Mouse (Mus musculus): ENCODE measurements at regions not wholly inside any gene's neighbourhood (a gene's known extent, or its start where the extent isn't known, plus 50 kb on each side); places are given as distances from the start of the nearest gene placed in this dataset.

DNA sequence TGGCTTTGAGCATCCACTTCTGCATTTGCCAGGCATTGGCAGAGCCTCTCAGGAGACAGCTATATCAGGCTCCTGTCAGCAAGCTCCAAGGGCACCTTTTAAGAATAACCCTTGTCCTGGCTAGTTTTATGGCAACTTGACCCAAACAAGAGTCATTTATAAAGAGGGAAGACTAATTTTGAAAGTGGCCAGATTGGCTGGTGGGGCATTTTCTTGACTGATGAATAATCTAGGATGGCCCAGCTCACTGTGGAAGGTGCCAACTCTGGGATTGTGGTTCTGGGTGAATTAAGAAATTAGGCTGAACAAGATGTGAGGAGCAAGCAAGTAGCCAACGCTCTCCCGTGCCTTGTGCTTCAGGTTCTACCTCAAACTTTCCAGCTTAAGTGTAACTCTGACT, 937.8 kb downstream of the Gsdmc2 start:
- Histone ChIP-seq H3K27me3 (ENCODE audit: control insufficient read depth, insufficient read depth, low read length) (no peaks in the 10 kb centered on the region), H3K36me3 (ENCODE audit: control insufficient read depth, insufficient read depth, low read length) (no peaks in the 10 kb centered on the region), H3K4me2 (ENCODE audit: low read depth, low read length) (no peak overlapping the region), H3K4me3 (ENCODE audit: low read depth, low read length) (no peak overlapping the region), H3K9ac (replicated peaks; ENCODE audit: low read depth, low read length) (no peak overlapping the region), H3K9me3 (ENCODE audit: control insufficient read depth, low read length) (no peaks in the 10 kb centered on the region), H3K27ac (ENCODE audit: low read depth, low read length) (no peak overlapping the region), H3K4me1 (ENCODE audit: control insufficient read depth, insufficient read depth, low read length) (peaks cover 11% of the 10 kb centered on the region)
- 95% methylated on average over 2 of the region's 2 CpGs for WGBS
- no peak for ATAC-seq (ENCODE audit: low read depth)

DNA sequence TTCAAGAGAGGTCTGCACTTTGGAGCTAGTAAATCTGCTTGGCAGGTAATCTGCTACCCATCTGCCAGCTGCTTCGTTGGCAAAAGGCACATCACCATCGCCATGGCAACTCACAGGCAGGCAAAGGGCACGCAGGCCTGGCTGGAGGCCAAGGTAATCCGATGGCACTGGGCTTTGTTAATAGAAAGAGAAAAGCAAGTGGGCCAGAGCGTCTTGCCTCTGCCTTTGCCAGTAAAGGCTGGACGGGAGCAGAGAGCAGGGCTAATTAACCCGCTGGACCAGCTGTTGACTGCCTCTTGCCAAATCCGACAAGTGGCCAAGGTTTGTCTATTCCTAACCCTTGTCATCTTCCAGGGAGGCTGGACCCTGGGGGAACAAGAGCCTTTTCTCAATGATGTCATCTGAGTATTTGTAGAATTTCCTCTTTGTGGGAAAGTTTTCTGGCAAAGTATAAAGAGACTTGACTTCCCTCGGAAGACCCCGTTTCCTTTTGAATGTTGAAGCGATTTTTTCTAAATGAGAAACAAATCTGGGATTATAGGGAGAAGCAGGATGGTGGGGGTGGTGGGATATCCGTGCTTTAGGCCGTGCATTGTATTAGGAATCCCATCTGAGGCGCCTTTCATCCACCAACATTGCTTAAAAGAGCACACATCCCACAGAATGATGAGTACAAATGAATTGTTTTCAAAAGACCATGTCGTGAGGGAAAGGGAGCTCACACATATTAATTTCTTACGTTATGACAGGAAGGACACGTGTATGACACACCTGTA, 941.7 kb downstream of the Gsdmc2 start:
- peak; percentile 96 for ATAC-seq (ENCODE audit: low read depth)
- Histone ChIP-seq H3K4me2 (ENCODE audit: low read depth, low read length) (no peak overlapping the region), H3K9ac (replicated peaks; ENCODE audit: low read depth, low read length) (no peak overlapping the region), H3K27ac (ENCODE audit: low read depth, low read length) (peak overlapping the region; percentile 18; the same call in 1 of the 2 replicates), H3K9me3 (ENCODE audit: control insufficient read depth, low read length) (no peaks in the 10 kb centered on the region), H3K27me3 (ENCODE audit: control insufficient read depth, insufficient read depth, low read length) (no peaks in the 10 kb centered on the region), H3K36me3 (ENCODE audit: control insufficient read depth, insufficient read depth, low read length) (no peaks in the 10 kb centered on the region), H3K4me3 (ENCODE audit: low read depth, low read length) (no peak overlapping the region), H3K4me1 (ENCODE audit: control insufficient read depth, insufficient read depth, low read length) (peaks cover 11% of the 10 kb centered on the region)
- WGBS = 16% methylated on average over 17 of the region's 17 CpGs

DNA sequence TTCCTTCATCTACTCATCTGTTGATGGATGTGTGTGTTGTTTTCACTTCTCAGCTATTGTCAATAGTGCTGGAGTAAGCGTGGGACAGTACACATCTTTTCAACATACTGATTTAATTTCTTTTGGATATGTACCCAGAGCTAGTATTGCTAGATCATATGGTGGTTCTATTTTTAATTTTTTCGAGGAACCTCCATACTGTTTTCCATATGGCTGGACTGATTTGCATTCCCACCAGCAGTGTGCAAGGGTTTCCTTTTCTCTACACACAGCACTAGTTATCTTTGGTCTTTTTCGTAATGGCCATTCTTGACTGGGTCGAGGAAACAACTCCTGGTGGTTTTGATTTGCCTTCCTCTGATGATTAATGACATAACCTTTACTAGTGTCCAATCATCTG, 943.0 kb downstream of the Gsdmc2 start:
- H3K36me3 ChIP-seq (ENCODE audit: control insufficient read depth, insufficient read depth, low read length) = no peaks in the 10 kb centered on the region
- no peak overlapping the region for H3K4me3 ChIP-seq (ENCODE audit: low read depth, low read length)
- ATAC-seq (ENCODE audit: low read depth) = no peak
- H3K4me2 ChIP-seq (ENCODE audit: low read depth, low read length) = no peak overlapping the region
- no peak overlapping the region for H3K9ac ChIP-seq (replicated peaks; ENCODE audit: low read depth, low read length)
- H3K4me1 ChIP-seq (ENCODE audit: control insufficient read depth, insufficient read depth, low read length) = peaks cover 11% of the 10 kb centered on the region
- WGBS = 79% methylated on average over 4 of the region's 4 CpGs
- H3K27me3 ChIP-seq (ENCODE audit: control insufficient read depth, insufficient read depth, low read length) = no peaks in the 10 kb centered on the region
- no peaks in the 10 kb centered on the region for H3K9me3 ChIP-seq (ENCODE audit: control insufficient read depth, low read length)
- no peak overlapping the region for H3K27ac ChIP-seq (ENCODE audit: low read depth, low read length)

DNA sequence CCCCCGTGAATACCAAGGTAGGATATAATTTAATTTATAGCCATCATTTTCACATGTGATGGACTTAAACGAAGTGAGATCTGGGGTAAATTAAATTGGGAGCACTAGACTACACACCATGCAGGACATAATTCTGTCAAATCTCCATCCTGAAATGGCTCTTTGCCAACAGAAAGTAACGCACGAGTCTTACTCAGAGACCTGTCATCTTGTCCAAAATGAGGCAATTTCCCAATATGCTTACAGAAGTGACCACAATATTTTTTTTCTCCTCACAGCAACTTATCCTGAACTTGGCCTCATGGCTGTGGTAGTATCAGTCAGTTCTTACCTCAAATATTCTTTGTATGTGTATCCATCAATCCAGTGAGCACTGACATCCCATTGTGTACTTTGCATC, 955.2 kb downstream of the Gsdmc2 start:
- H3K27ac ChIP-seq (ENCODE audit: low read depth, low read length) = no peak overlapping the region
- H3K9ac ChIP-seq (replicated peaks; ENCODE audit: low read depth, low read length) = no peak overlapping the region
- H3K9me3 ChIP-seq (ENCODE audit: control insufficient read depth, low read length) = no peaks in the 10 kb centered on the region
- H3K4me3 ChIP-seq (ENCODE audit: low read depth, low read length) = no peak overlapping the region
- H3K27me3 ChIP-seq (ENCODE audit: control insufficient read depth, insufficient read depth, low read length) = no peaks in the 10 kb centered on the region
- no peaks in the 10 kb centered on the region for H3K36me3 ChIP-seq (ENCODE audit: control insufficient read depth, insufficient read depth, low read length)
- ATAC-seq (ENCODE audit: low read depth) = no peak
- H3K4me1 ChIP-seq (ENCODE audit: control insufficient read depth, insufficient read depth, low read length) = no peaks in the 10 kb centered on the region
- WGBS = 80% methylated on average over 4 of the region's 4 CpGs
- no peak overlapping the region for H3K4me2 ChIP-seq (ENCODE audit: low read depth, low read length)

DNA sequence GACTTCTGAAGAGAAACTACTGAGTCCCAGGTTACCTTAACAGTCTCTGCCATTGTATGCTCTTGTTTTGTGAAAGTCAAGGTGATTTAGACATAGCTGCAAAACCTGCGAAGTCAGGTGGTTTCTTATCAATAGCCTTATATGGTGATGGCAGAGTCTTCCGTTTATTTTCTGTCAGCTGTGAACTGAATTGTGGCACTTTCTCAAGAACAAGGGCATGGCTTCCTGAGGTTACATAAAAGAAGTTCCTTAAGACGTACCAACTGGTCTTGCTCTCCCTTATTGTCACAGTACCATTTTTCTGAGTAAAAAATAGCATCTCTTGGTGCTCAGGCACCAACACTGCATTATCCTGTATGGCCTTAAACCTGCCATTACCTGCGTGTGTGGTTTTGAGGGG, 959.6 kb downstream of the Gsdmc2 start:
- Histone ChIP-seq H3K9ac (replicated peaks; ENCODE audit: low read depth, low read length) (no peak overlapping the region), H3K4me1 (ENCODE audit: control insufficient read depth, insufficient read depth, low read length) (no peaks in the 10 kb centered on the region), H3K36me3 (ENCODE audit: control insufficient read depth, insufficient read depth, low read length) (no peaks in the 10 kb centered on the region), H3K4me3 (ENCODE audit: low read depth, low read length) (no peak overlapping the region), H3K27ac (ENCODE audit: low read depth, low read length) (no peak overlapping the region), H3K27me3 (ENCODE audit: control insufficient read depth, insufficient read depth, low read length) (no peaks in the 10 kb centered on the region), H3K4me2 (ENCODE audit: low read depth, low read length) (no peak overlapping the region), H3K9me3 (ENCODE audit: control insufficient read depth, low read length) (no peaks in the 10 kb centered on the region)
- 90% methylated on average over 4 of the region's 4 CpGs for WGBS
- no peak for ATAC-seq (ENCODE audit: low read depth)

DNA sequence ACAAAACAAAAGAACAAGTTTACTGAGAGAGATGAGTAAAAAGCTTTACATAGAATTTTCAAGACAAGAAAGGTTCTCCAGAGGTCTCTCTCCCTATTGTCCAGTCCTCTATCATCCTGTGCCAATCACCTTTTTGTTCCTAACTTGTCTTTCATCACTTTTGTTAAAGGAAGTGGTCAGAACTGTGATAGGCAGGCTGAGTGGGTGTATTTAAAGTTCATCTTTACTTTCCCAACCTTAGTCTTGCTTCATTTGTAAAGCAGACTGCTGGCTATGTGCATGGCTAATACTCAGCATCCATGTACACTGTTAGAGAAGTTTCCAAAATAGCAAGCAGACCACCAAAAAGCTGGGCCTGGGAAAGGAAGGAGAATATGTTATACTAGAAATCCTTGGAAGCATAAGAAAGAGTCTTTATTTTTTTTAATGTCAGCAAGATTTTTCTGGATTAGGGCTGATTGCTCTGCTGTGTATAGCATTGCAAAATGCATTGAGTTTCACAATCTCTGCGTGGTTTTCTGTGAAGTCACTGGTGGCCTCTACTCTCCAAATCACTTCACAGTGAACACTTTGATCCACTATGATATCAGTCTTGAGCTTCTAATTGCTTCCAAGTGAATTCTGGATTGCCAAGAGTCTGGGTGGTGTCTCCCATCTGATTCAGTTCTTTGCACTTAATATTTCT, 973.8 kb downstream of the Gsdmc2 start:
- Histone ChIP-seq H3K4me3 (ENCODE audit: low read depth, low read length) (no peak overlapping the region), H3K36me3 (ENCODE audit: control insufficient read depth, insufficient read depth, low read length) (no peaks in the 10 kb centered on the region), H3K4me2 (ENCODE audit: low read depth, low read length) (no peak overlapping the region), H3K27ac (ENCODE audit: low read depth, low read length) (no peak overlapping the region), H3K4me1 (ENCODE audit: control insufficient read depth, insufficient read depth, low read length) (no peaks in the 10 kb centered on the region), H3K9ac (replicated peaks; ENCODE audit: low read depth, low read length) (no peak overlapping the region), H3K27me3 (ENCODE audit: control insufficient read depth, insufficient read depth, low read length) (no peaks in the 10 kb centered on the region), H3K9me3 (ENCODE audit: control insufficient read depth, low read length) (no peaks in the 10 kb centered on the region)
- whole genome bisulfite sequencing = 94% methylated on average over 1 of the region's 1 CpGs
- no peak for ATAC-seq (ENCODE audit: low read depth)

DNA sequence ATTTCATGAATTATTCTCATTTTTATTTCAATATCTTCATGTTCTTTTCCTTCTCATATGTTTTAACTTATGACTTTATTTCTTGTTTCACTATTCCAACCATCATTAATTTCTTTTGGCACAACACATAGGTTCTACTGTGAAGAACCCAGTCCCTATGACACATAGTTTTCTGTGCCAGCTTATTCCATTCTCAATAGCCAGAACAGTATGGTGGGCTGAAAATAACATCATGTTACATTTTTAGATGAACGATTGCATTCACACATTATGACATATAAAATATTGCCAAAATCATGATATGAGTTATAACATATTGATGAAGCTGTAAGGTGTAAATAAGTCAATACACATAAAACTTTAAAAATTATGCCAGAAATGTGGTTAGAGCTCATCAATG, 982.4 kb downstream of the Gsdmc2 start:
- no peaks in the 10 kb centered on the region for H3K4me1 ChIP-seq (ENCODE audit: control insufficient read depth, insufficient read depth, low read length)
- 92% methylated on average over 1 of the region's 1 CpGs for WGBS
- no peak overlapping the region for H3K4me3 ChIP-seq (ENCODE audit: low read depth, low read length)
- no peaks in the 10 kb centered on the region for H3K9me3 ChIP-seq (ENCODE audit: control insufficient read depth, low read length)
- H3K4me2 ChIP-seq (ENCODE audit: low read depth, low read length) = no peak overlapping the region
- no peaks in the 10 kb centered on the region for H3K27me3 ChIP-seq (ENCODE audit: control insufficient read depth, insufficient read depth, low read length)
- no peak overlapping the region for H3K27ac ChIP-seq (ENCODE audit: low read depth, low read length)
- ATAC-seq (ENCODE audit: low read depth) = no peak
- H3K36me3 ChIP-seq (ENCODE audit: control insufficient read depth, insufficient read depth, low read length) = no peaks in the 10 kb centered on the region
- H3K9ac ChIP-seq (replicated peaks; ENCODE audit: low read depth, low read length) = no peak overlapping the region

DNA sequence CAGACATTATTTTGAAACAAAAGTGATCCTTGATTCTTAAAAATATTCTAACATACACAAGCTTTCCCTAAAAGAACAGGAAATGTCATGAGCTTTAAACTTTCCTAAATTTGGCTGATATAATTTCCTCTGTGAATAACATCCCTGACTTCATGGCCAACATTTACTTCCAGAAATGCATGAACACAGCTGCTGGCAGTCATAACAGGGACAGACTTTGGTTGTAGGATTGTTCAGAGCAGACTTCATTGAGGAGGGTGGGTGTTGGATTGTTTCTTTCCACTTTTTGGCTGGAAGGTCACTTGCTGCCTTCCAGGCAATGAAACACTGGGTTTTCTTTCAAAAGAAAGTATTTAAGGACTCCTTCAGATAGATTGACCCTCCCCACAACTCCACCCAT, 983.6 kb downstream of the Gsdmc2 start:
- no peak for ATAC-seq (ENCODE audit: low read depth)
- no peaks in the 10 kb centered on the region for H3K36me3 ChIP-seq (ENCODE audit: control insufficient read depth, insufficient read depth, low read length)
- no peaks in the 10 kb centered on the region for H3K4me1 ChIP-seq (ENCODE audit: control insufficient read depth, insufficient read depth, low read length)

DNA sequence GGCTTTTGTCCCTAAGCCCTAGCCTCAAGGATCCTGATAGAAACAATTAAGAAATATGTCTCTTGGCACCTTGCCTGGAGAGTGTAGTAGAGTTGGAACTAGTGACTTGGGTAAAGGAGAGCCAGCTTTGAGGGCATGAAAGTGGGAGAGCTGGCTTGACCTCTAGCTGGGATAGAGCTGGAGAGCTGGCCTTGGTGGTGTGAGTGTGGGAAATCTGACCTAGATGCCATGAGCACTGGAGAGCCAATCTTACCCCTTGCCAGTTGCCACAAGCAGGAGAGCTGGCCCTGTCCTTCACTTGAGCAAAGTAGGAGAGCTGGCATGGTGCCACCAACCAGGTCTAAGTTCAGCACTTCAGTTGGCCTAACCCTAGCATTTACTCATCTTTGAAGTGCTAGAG, 995.7 kb downstream of the Gsdmc2 start:
- Histone ChIP-seq H3K9me3 (ENCODE audit: control insufficient read depth, low read length) (no peaks in the 10 kb centered on the region), H3K27ac (ENCODE audit: low read depth, low read length) (no peak overlapping the region), H3K36me3 (ENCODE audit: control insufficient read depth, insufficient read depth, low read length) (no peaks in the 10 kb centered on the region), H3K4me2 (ENCODE audit: low read depth, low read length) (no peak overlapping the region), H3K4me3 (ENCODE audit: low read depth, low read length) (no peak overlapping the region), H3K9ac (replicated peaks; ENCODE audit: low read depth, low read length) (no peak overlapping the region), H3K4me1 (ENCODE audit: control insufficient read depth, insufficient read depth, low read length) (no peaks in the 10 kb centered on the region), H3K27me3 (ENCODE audit: control insufficient read depth, insufficient read depth, low read length) (no peaks in the 10 kb centered on the region)
- no peak for ATAC-seq (ENCODE audit: low read depth)

More for the DNA sequence above, 983.6 kb downstream of the Gsdmc2 start:
- H3K4me2 ChIP-seq (ENCODE audit: low read depth, low read length) = no peak overlapping the region
- no peak overlapping the region for H3K9ac ChIP-seq (replicated peaks; ENCODE audit: low read depth, low read length)
- H3K4me3 ChIP-seq (ENCODE audit: low read depth, low read length) = no peak overlapping the region
- no peaks in the 10 kb centered on the region for H3K9me3 ChIP-seq (ENCODE audit: control insufficient read depth, low read length)
- H3K27ac ChIP-seq (ENCODE audit: low read depth, low read length) = no peak overlapping the region
- no peaks in the 10 kb centered on the region for H3K27me3 ChIP-seq (ENCODE audit: control insufficient read depth, insufficient read depth, low read length)

Measured in neural tube, embryonic 14.5 days (tissue).